Mouse (Mus musculus): ENCODE measurements around the gene Gcn1l1.

Gene Gcn1l1

GRCm38 (mm10) chr5:115650885-115651284, 85.8 kb downstream of the Gcn1l1 start:
- DNase-seq (ENCODE audit: extremely low read depth, insufficient read length, low spot score) = no peak

- DNase-seq (ENCODE audit: extremely low read depth, insufficient read length, low spot score) = no peak
These were observed 86.8 kb downstream of the Gcn1l1 start for GRCm38 (mm10) chr5:115651821-115652220.

GRCm38 (mm10) chr5:115652681-115653575, 87.9 kb downstream of the Gcn1l1 start:
- DNase-seq (ENCODE audit: extremely low read depth, insufficient read length, low spot score) = peak; percentile 98

- DNase-seq (ENCODE audit: extremely low read depth, insufficient read length, low spot score) = no peak
These were observed 88.7 kb downstream of the Gcn1l1 start for GRCm38 (mm10) chr5:115653776-115654175.

GRCm38 (mm10) chr5:115656677-115657076, 91.6 kb downstream of the Gcn1l1 start:
- DNase-seq (ENCODE audit: extremely low read depth, insufficient read length, low spot score) = no peak

- no peak for DNase-seq (ENCODE audit: extremely low read depth, insufficient read length, low spot score)
These were observed 92.2 kb downstream of the Gcn1l1 start for GRCm38 (mm10) chr5:115657234-115657633.

- no peak for DNase-seq (ENCODE audit: extremely low read depth, insufficient read length, low spot score)
These were observed 93.3 kb downstream of the Gcn1l1 start for GRCm38 (mm10) chr5:115658352-115658751.

- no peak for DNase-seq (ENCODE audit: extremely low read depth, insufficient read length, low spot score)
These were observed 97.6 kb downstream of the Gcn1l1 start for GRCm38 (mm10) chr5:115662658-115663057.

- no peak for DNase-seq (ENCODE audit: extremely low read depth, insufficient read length, low spot score)
These were observed 101.5 kb downstream of the Gcn1l1 start for GRCm38 (mm10) chr5:115666366-115667065.

- no peak for DNase-seq (ENCODE audit: extremely low read depth, insufficient read length, low spot score)
These were observed 102.2 kb downstream of the Gcn1l1 start for GRCm38 (mm10) chr5:115667210-115667609.

- DNase-seq (ENCODE audit: extremely low read depth, insufficient read length, low spot score) = no peak
These were observed 102.8 kb downstream of the Gcn1l1 start for GRCm38 (mm10) chr5:115667894-115668293.

- no peak for DNase-seq (ENCODE audit: extremely low read depth, insufficient read length, low spot score)
These were observed 103.9 kb downstream of the Gcn1l1 start for GRCm38 (mm10) chr5:115668986-115669385.

- DNase-seq (ENCODE audit: extremely low read depth, insufficient read length, low spot score) = no peak
These were observed 104.9 kb downstream of the Gcn1l1 start for GRCm38 (mm10) chr5:115669974-115670373.

- DNase-seq (ENCODE audit: extremely low read depth, insufficient read length, low spot score) = no peak
These were observed 105.4 kb downstream of the Gcn1l1 start for GRCm38 (mm10) chr5:115670406-115670805.

GRCm38 (mm10) chr5:115671846-115672245, 106.8 kb downstream of the Gcn1l1 start:
- no peak for DNase-seq (ENCODE audit: extremely low read depth, insufficient read length, low spot score)

Measured in 3134 (cell line).